Mouse (Mus musculus) liver, embryonic 14.5 days (tissue): ENCODE measurements around the gene Pmepa1.

ENCODE experiments used
- CTCF ChIP-seq: IDR thresholded peaks from 2 replicates; pipeline ENCODE4 v1.5.1; 2016; ENCODE audit warnings: antibody characterized with exemption, low read depth, control low read depth
- EP300 ChIP-seq: IDR thresholded peaks from 2 replicates; pipeline ENCODE4 v1.6.1; 2016; ENCODE audit warnings: antibody characterized with exemption, low read depth

DNA sequence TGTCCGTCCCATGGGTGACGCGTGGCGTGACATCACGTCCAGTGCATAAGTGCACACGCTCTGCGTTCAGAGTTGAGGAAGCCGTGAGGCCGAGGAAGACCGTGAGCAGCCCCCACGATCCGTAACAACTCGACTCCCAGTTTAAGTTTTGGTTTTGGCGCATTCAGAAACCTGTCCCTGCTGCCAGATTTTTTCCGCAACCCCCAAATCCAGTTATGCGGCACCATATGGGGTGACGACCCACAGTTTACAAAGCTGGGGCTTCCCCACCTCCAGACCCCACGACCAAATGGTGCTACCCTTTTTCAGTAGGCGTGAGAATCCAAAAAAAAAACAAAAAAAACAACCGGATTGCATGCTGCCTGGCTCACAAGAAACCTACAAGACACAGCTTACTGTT is 31.1 kb downstream of the Pmepa1 start:
- TF ChIP-seq CTCF: no peak
- TF ChIP-seq EP300: no peak
